Mouse (Mus musculus) liver, embryonic 16.5 days (tissue): ENCODE results near the gene Rnd1. TPM values are rescaled to one million over a fixed set of nuclear protein-coding genes. Genes with fewer than 3 reads are reported as not detected.

ENCODE experiments used
- ATAC-seq: fragments of 200-750 bp; cut with Nextera tagmentation; 2 replicates; pipeline ENCODE4 v1.8.0; 2017; ENCODE audit warnings: low read depth, mild to moderate bottlenecking, moderate number of reproducible peaks, moderate library complexity
- H3K27ac ChIP-seq: fragments of 300-500 bp; sonication (generic); 2 replicates; pipeline ENCODE4 v1.5.1; 2014; ENCODE audit warnings: mild to moderate bottlenecking, low read length
- H3K27me3 ChIP-seq: fragments of 300-500 bp; sonication (generic); 2 replicates; pipeline ENCODE4 v1.6.1; 2014; ENCODE audit warnings: low read depth, low read length, mixed read lengths; ENCODE audit not compliant: control insufficient read depth, insufficient read depth
- H3K36me3 ChIP-seq: fragments of 300-500 bp; sonication (generic); 2 replicates; pipeline ENCODE4 v1.6.1; 2014; ENCODE audit warnings: mild to moderate bottlenecking; ENCODE audit not compliant: control insufficient read depth, insufficient read depth
- H3K4me1 ChIP-seq: fragments of 300-500 bp; sonication (generic); 2 replicates; pipeline ENCODE4 v1.6.1; 2014; ENCODE audit warnings: low read depth, low read length, mixed read lengths; ENCODE audit not compliant: control insufficient read depth
- H3K4me2 ChIP-seq: fragments of 300-500 bp; sonication (generic); 2 replicates; pipeline ENCODE4 v1.6.1; 2014; ENCODE audit warnings: low read depth, low read length, mixed read lengths
- H3K4me3 ChIP-seq: fragments of 300-500 bp; sonication (generic); 2 replicates; pipeline ENCODE4 v1.5.1; 2014; ENCODE audit warnings: low read depth, mild to moderate bottlenecking, low read length
- H3K9ac ChIP-seq: fragments of 300-500 bp; sonication (generic); 2 replicates; pipeline ENCODE4 v1.6.1; 2014; ENCODE audit warnings: low read depth, low read length
- H3K9me3 ChIP-seq: fragments of 300-500 bp; sonication (generic); replicated peaks from 2 replicates; pipeline ENCODE4 v1.6.1; 2016; ENCODE audit warnings: low read length; ENCODE audit not compliant: control insufficient read depth
- WGBS: fragments of 180-500 bp; shearing (Covaris S2); extraction: QIAGEN DNeasy Blood & Tissue Kit; methylation state at CpG from one replicate; pipeline ENCODE4 v1.1.7; 2014; ENCODE audit not compliant: insufficient replicate concordance; 5-methylcytosine and 5-hydroxymethylcytosine counted together
- polyA plus RNA-seq: library from polyadenylated mRNA; unstranded; fragments of >200 nt; fragmentation: Nextera tagmentation; extraction: Ambion mirVana; gene quantifications from 2 replicates; pipeline ENCODE4 v1.2.1, GENCODE M21; 2015

Gene Rnd1
- polyA plus RNA-seq, 1 experiment from 2014 or later: 1.1 TPM

- Histone ChIP-seq H3K4me3 (no peak overlapping the region), H3K4me1 (no peaks in the 10 kb centered on the region), H3K36me3 (no peaks in the 10 kb centered on the region), H3K27me3 (peaks cover 48% of the 10 kb centered on the region), H3K9ac (no peak overlapping the region), H3K4me2 (no peak overlapping the region), H3K9me3 (no peaks in the 10 kb centered on the region), H3K27ac (no peak overlapping the region)
- no peak for ATAC-seq
- 25% methylated on average over 7 of the region's 7 CpGs for WGBS
Measured at GRCm38 (mm10) chr15:98674284-98674993, 2.8 kb downstream of the Rnd1 start.

- Histone ChIP-seq H3K27me3 (peaks cover 44% of the 10 kb centered on the region), H3K4me1 (no peaks in the 10 kb centered on the region), H3K4me3 (no peak overlapping the region), H3K36me3 (no peaks in the 10 kb centered on the region), H3K4me2 (no peak overlapping the region), H3K9me3 (no peaks in the 10 kb centered on the region), H3K9ac (no peak overlapping the region), H3K27ac (no peak overlapping the region)
- WGBS: 70% methylated on average over 7 of the region's 7 CpGs
- ATAC-seq: no peak
Measured at GRCm38 (mm10) chr15:98673732-98674131, 3.5 kb downstream of the Rnd1 start.

- no peak overlapping the region for H3K4me3 ChIP-seq
- H3K27ac ChIP-seq: no peak overlapping the region
- no peak overlapping the region for H3K4me2 ChIP-seq
- H3K27me3 ChIP-seq: peaks cover 38% of the 10 kb centered on the region
- no peak for ATAC-seq
- no peaks in the 10 kb centered on the region for H3K4me1 ChIP-seq
- no peak overlapping the region for H3K9ac ChIP-seq
- no peaks in the 10 kb centered on the region for H3K9me3 ChIP-seq
- H3K36me3 ChIP-seq: no peaks in the 10 kb centered on the region
- 36% methylated on average over 4 of the region's 4 CpGs for WGBS
Measured at GRCm38 (mm10) chr15:98672592-98672991, 4.7 kb downstream of the Rnd1 start.

- no peak overlapping the region for H3K27ac ChIP-seq
- no peak overlapping the region for H3K4me2 ChIP-seq
- 66% methylated on average over 11 of the region's 11 CpGs for WGBS
- no peak overlapping the region for H3K9ac ChIP-seq
- no peaks in the 10 kb centered on the region for H3K9me3 ChIP-seq
- ATAC-seq: no peak
- H3K27me3 ChIP-seq: no peaks in the 10 kb centered on the region
- peaks cover 6% of the 10 kb centered on the region for H3K4me1 ChIP-seq
- H3K36me3 ChIP-seq: peaks cover under 1% of the 10 kb centered on the region; the same call in 1 of the 2 replicates
- no peak overlapping the region for H3K4me3 ChIP-seq
Measured at GRCm38 (mm10) chr15:98664042-98664907, 13.0 kb downstream of the Rnd1 start.

GRCm38 (mm10) chr15:98662567-98663545 is 14.4 kb downstream of the Rnd1 start, which contains the start of gene Ddx23:
TSS of gene Ddx23 (minus strand) at chr15:98662894.
- H3K4me2 ChIP-seq: peak within 1 kb of the TSS; percentile 80
- WGBS: 2% methylated on average over 47 of the region's 48 CpGs
- peak within 1 kb of the TSS; percentile 87 for H3K27ac ChIP-seq
- H3K36me3 ChIP-seq: peaks cover 15% of the 10 kb centered on the region
- H3K9ac ChIP-seq: peak within 1 kb of the TSS; percentile 87
- peak within 1 kb of the TSS; percentile 81 for H3K4me3 ChIP-seq
- peaks cover 6% of the 10 kb centered on the region for H3K4me1 ChIP-seq
- H3K27me3 ChIP-seq: no peaks in the 10 kb centered on the region
- H3K9me3 ChIP-seq: no peaks in the 10 kb centered on the region
- peak; percentile 98 for ATAC-seq

GRCm38 (mm10) chr15:98662198-98662566 is 15.1 kb downstream of the Rnd1 start:
- Histone ChIP-seq H3K9me3 (no peaks in the 10 kb centered on the region), H3K9ac (peak overlapping the region; percentile 87), H3K4me1 (peaks cover 6% of the 10 kb centered on the region), H3K27ac (peak overlapping the region; percentile 87), H3K4me2 (peak overlapping the region; percentile 80), H3K27me3 (no peaks in the 10 kb centered on the region), H3K4me3 (peak overlapping the region; percentile 81), H3K36me3 (peaks cover 21% of the 10 kb centered on the region)
- under 1% methylated on average over 14 of the region's 14 CpGs for WGBS
- peak; percentile 33 for ATAC-seq

- H3K36me3 ChIP-seq: peaks cover 58% of the 10 kb centered on the region
- H3K4me1 ChIP-seq: peaks cover 6% of the 10 kb centered on the region
- WGBS: 83% methylated on average over 15 of the region's 15 CpGs
Measured at GRCm38 (mm10) chr15:98656982-98657751, 20.1 kb downstream of the Rnd1 start.

GRCm38 (mm10) chr15:98652174-98652573 is 25.1 kb downstream of the Rnd1 start:
- H3K9me3 ChIP-seq: no peaks in the 10 kb centered on the region
- no peak overlapping the region for H3K9ac ChIP-seq
- no peaks in the 10 kb centered on the region for H3K4me1 ChIP-seq
- H3K27me3 ChIP-seq: no peaks in the 10 kb centered on the region
- H3K4me3 ChIP-seq: no peak overlapping the region
- ATAC-seq: no peak
- H3K36me3 ChIP-seq: peaks cover 83% of the 10 kb centered on the region
- H3K4me2 ChIP-seq: no peak overlapping the region
- H3K27ac ChIP-seq: no peak overlapping the region
- WGBS: 87% methylated on average over 8 of the region's 8 CpGs

More at GRCm38 (mm10) chr15:98656982-98657751, 20.1 kb downstream of the Rnd1 start:
- no peaks in the 10 kb centered on the region for H3K27me3 ChIP-seq
- H3K4me2 ChIP-seq: no peak overlapping the region
- no peak overlapping the region for H3K27ac ChIP-seq
- H3K4me3 ChIP-seq: no peak overlapping the region
- no peak overlapping the region for H3K9ac ChIP-seq
- ATAC-seq: no peak
- no peaks in the 10 kb centered on the region for H3K9me3 ChIP-seq
